Mouse (Mus musculus) naive thymus-derived CD4-positive, alpha-beta T cell, adult 5 months (primary cell): Measurements from ENCODE around the gene Fbxw4. TPM values are rescaled to one million over a fixed set of nuclear protein-coding genes. Genes with fewer than 3 reads are reported as not detected.

Experiments
- polyA plus RNA-seq: library from polyadenylated mRNA; unstranded; fragments of 100-300 nt; shearing (Covaris generic); gene quantifications from one replicate; pipeline ENCODE4 v1.2.1, GENCODE M21; 2017

The Fbxw4 gene
- 17.6 TPM for polyA plus RNA-seq

GRCm38 (mm10) chr19:45659738-45660502, at the start of gene Fbxw4:
TSS of gene Fbxw4 (minus strand) at chr19:45660312.

GRCm38 (mm10) chr19:45560153-45560890, 99.8 kb downstream of the Fbxw4 start, which contains the start of the genes Poll and Gm17018:
TSS of gene Poll (minus strand) at chr19:45560531.
TSS of gene Gm17018 (plus strand) at chr19:45560615.

Other genes with a start within 250 kb of the Fbxw4 start
- gene Poll, start 99.8 kb downstream of the Fbxw4 start, polyA plus RNA-seq: 5.8 TPM
- 24.7 TPM for gene Gm17018, start 99.7 kb downstream of the Fbxw4 start, polyA plus RNA-seq
- gene Fgf8, start 82.6 kb upstream of the Fbxw4 start, polyA plus RNA-seq: not detected
- gene Npm3, start 89.3 kb upstream of the Fbxw4 start, polyA plus RNA-seq: 35.7 TPM
- 382 TPM for gene Mgea5, start 123.5 kb upstream of the Fbxw4 start, polyA plus RNA-seq
- gene Kcnip2, start 155.7 kb upstream of the Fbxw4 start, polyA plus RNA-seq: 13.7 TPM